Mouse (Mus musculus) ovary, adult 2 months (tissue): ENCODE results near the gene Tenm4. TPM values are rescaled to one million over a fixed set of nuclear protein-coding genes. Genes with fewer than 3 reads are reported as not detected.

Experiments
- polyA plus RNA-seq: library from polyadenylated mRNA; depleted of rRNA; stranded (reverse); fragments of >200 nt; gene quantifications from 2 replicates; pipeline ENCODE4 v1.2.3, GENCODE M21; 2012; rRNA removed

Tenm4 gene
- polyA plus RNA-seq, result 101 and 106 TPM in 2 replicates

GRCm38 (mm10) chr7:96170924-96171595 is at the start of gene Tenm4:
Gene Tenm4, plus strand, starts transcription at chr7:96171246.

GRCm38 (mm10) chr7:96951281-96952051 is 780.4 kb downstream of the Tenm4 start, which contains the start of gene Nars2:
Gene Nars2, plus strand, starts transcription at chr7:96951505.

